Mouse (Mus musculus) lung, embryonic 16.5 days (tissue): ENCODE data around the gene Mob1b. TPM values are rescaled to one million over a fixed set of nuclear protein-coding genes. Genes with fewer than 3 reads are reported as not detected.
A peak's percentile ranks its signal among the peaks of the same experiment; 100 is the strongest.

ENCODE experiments used
- ATAC-seq: fragments of 200-750 bp; cut with Nextera tagmentation; 2 replicates; pipeline ENCODE4 v1.8.0; 2017; ENCODE audit warnings: low read depth, mild to moderate bottlenecking, moderate library complexity
- H3K27ac ChIP-seq: fragments of 300-500 bp; sonication (generic); 2 replicates; pipeline ENCODE4 v1.5.1; 2014; ENCODE audit warnings: mild to moderate bottlenecking, control low read depth, low read length
- H3K27me3 ChIP-seq: fragments of 300-500 bp; sonication (generic); 2 replicates; pipeline ENCODE4 v1.6.1; 2014; ENCODE audit warnings: low read depth, low read length, mixed read lengths; ENCODE audit not compliant: control insufficient read depth, insufficient read depth
- H3K36me3 ChIP-seq: fragments of 300-500 bp; sonication (generic); 2 replicates; pipeline ENCODE4 v1.6.1; 2014; ENCODE audit warnings: low read length; ENCODE audit not compliant: control insufficient read depth, insufficient read depth
- H3K4me1 ChIP-seq: fragments of 300-500 bp; sonication (generic); replicated peaks from 2 replicates; pipeline ENCODE4 v1.6.1; 2014; ENCODE audit warnings: low read length, mixed read lengths; ENCODE audit not compliant: control insufficient read depth, insufficient read depth
- H3K4me2 ChIP-seq: fragments of 300-500 bp; sonication (generic); 2 replicates; pipeline ENCODE4 v1.6.1; 2014; ENCODE audit warnings: low read depth, low read length, control low read depth
- H3K4me3 ChIP-seq: fragments of 300-500 bp; sonication (generic); 2 replicates; pipeline ENCODE4 v1.5.1; 2014; ENCODE audit warnings: mild to moderate bottlenecking, low read length, control low read depth
- H3K9ac ChIP-seq: fragments of 300-500 bp; sonication (generic); 2 replicates; pipeline ENCODE4 v1.6.1; 2014; ENCODE audit warnings: low read length, control low read depth
- H3K9me3 ChIP-seq: fragments of 300-500 bp; sonication (generic); 2 replicates; pipeline ENCODE4 v1.6.1; 2016; ENCODE audit warnings: low read length; ENCODE audit not compliant: control insufficient read depth
- WGBS: fragments of 180-500 bp; shearing (Covaris S2); extraction: QIAGEN DNeasy Blood & Tissue Kit; methylation state at CpG from one replicate; pipeline ENCODE4 v1.1.7; 2014; 5-methylcytosine and 5-hydroxymethylcytosine counted together
- polyA plus RNA-seq: library from polyadenylated mRNA; unstranded; fragments of >200 nt; fragmentation: Nextera tagmentation; extraction: Ambion mirVana; gene quantifications from 2 replicates; pipeline ENCODE4 v1.2.1, GENCODE M21; 2015

Gene Mob1b
- polyA plus RNA-seq, 1 experiment from 2014 or later, result 13.4 TPM

DNA sequence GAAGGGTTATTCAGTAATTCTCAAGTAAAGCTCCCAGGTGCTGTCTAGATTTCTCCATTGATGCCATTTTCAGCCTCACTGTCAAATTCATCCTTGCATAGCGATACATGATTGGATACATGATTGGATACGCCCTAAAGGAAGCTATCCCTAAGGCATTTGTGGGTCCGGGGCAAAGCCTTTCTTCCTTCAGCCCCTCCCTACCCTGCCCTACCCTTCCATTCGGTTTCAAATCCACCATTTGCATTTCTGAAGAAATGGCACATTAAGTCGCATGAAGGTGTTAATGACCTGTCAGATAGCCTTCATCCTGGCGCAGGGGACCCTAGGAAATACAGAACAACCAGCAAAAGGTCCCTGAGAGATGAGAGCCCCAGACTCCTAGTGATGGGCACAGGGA is 35.3 kb upstream of the Mob1b start:
- H3K27ac ChIP-seq, result no peak overlapping the region
- H3K9ac ChIP-seq, result no peak overlapping the region
- 17% methylated on average over 6 of the region's 6 CpGs for WGBS
- no peaks in the 10 kb centered on the region for H3K4me1 ChIP-seq
- peaks cover 5% of the 10 kb centered on the region for H3K27me3 ChIP-seq
- H3K4me2 ChIP-seq, result no peak overlapping the region
- H3K36me3 ChIP-seq, result no peaks in the 10 kb centered on the region
- no peak overlapping the region for H3K4me3 ChIP-seq
- ATAC-seq, result no peak
- no peaks in the 10 kb centered on the region for H3K9me3 ChIP-seq

DNA sequence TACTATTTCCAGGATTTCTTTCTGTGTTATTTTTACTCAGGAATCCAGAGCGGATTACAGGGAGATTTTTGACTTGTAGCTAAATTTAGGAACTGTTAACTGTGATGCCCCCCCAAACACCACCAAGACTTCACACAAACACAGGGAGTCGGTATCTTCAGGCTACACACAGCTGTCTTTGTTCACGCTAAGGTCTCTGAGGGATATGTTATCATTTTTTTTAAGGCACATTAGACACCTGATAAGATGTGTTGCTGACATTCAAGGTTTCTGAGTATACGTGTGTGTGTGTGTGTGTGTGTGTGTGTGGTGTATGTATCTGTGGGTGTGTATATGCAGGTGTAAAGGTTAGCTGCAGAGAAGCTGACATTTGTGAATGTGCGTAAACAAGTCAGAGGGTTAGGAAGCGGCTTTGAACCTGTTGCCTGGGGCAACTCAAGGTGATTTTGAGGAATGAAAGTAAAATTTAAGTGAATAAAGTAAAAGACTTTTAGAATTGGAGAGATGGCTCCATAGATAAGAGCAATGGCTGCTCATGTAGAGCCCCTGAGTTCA is 34.8 kb upstream of the Mob1b start:
- ATAC-seq, result no peak
- 42% methylated on average over 6 of the region's 6 CpGs for WGBS
- H3K36me3 ChIP-seq, result no peaks in the 10 kb centered on the region
- H3K9ac ChIP-seq, result no peak overlapping the region
- no peaks in the 10 kb centered on the region for H3K4me1 ChIP-seq
- no peak overlapping the region for H3K27ac ChIP-seq
- no peaks in the 10 kb centered on the region for H3K9me3 ChIP-seq
- no peak overlapping the region for H3K4me3 ChIP-seq
- H3K27me3 ChIP-seq, result peaks cover 5% of the 10 kb centered on the region
- no peak overlapping the region for H3K4me2 ChIP-seq

GRCm38 (mm10) chr5:88687996-88688406 is 32.7 kb upstream of the Mob1b start:
- H3K9ac ChIP-seq, result no peak overlapping the region
- ATAC-seq, result no peak
- no peak overlapping the region for H3K4me2 ChIP-seq
- WGBS, result 71% methylated on average over 8 of the region's 8 CpGs
- peaks cover 5% of the 10 kb centered on the region for H3K27me3 ChIP-seq
- no peaks in the 10 kb centered on the region for H3K36me3 ChIP-seq
- no peak overlapping the region for H3K27ac ChIP-seq
- H3K9me3 ChIP-seq, result no peaks in the 10 kb centered on the region
- H3K4me1 ChIP-seq, result no peaks in the 10 kb centered on the region
- H3K4me3 ChIP-seq, result no peak overlapping the region

DNA sequence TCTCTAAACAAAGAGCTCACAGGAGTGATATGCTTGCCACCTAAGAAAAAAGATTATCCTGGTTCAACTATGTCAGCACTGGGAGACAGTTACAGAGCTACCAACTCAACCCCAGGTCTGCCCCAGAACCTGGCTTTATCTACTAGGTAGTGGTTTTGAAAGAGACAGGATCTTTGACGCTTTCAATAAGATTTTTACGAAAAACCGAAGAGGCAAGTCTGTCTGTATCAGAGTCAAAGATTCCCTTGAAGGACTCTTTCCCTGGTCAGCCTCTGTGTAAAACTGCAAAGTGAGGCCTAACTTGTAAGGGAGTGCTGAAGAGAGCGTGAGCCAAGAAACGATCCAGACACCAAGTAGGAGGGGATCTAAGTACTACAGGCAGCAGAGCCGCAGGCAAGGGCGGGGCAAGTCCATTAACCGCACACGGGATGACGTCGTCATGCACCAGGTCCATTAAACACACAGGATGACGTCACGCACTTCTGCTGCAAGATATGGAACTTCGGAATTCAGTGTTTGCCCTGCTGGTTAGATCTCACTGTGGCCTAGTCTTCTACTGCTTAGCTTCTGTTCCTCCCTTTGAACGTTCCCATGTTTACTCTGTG is 32.0 kb upstream of the Mob1b start:
- Histone ChIP-seq H3K27ac (no peak overlapping the region), H3K27me3 (peaks cover 5% of the 10 kb centered on the region), H3K4me3 (no peak overlapping the region), H3K9ac (no peak overlapping the region), H3K4me2 (no peak overlapping the region), H3K9me3 (no peaks in the 10 kb centered on the region), H3K36me3 (no peaks in the 10 kb centered on the region), H3K4me1 (no peaks in the 10 kb centered on the region)
- ATAC-seq, result peak; percentile 67
- 56% methylated on average over 15 of the region's 15 CpGs for WGBS

- Histone ChIP-seq H3K4me3 (no peak overlapping the region), H3K27ac (no peak overlapping the region), H3K27me3 (peaks cover 5% of the 10 kb centered on the region), H3K4me2 (no peak overlapping the region), H3K9me3 (no peaks in the 10 kb centered on the region), H3K4me1 (no peaks in the 10 kb centered on the region), H3K36me3 (no peaks in the 10 kb centered on the region), H3K9ac (no peak overlapping the region)
- no peak for ATAC-seq
- WGBS, result 73% methylated on average over 3 of the region's 3 CpGs
Observed at GRCm38 (mm10) chr5:88689279-88689938, 31.2 kb upstream of the Mob1b start.

GRCm38 (mm10) chr5:88690681-88691505 is 29.8 kb upstream of the Mob1b start:
- ATAC-seq, result no peak
- no peak overlapping the region for H3K27ac ChIP-seq
- H3K4me1 ChIP-seq, result no peaks in the 10 kb centered on the region
- 28% methylated on average over 10 of the region's 10 CpGs for WGBS
- H3K36me3 ChIP-seq, result no peaks in the 10 kb centered on the region
- no peak overlapping the region for H3K4me3 ChIP-seq
- no peaks in the 10 kb centered on the region for H3K27me3 ChIP-seq
- H3K4me2 ChIP-seq, result no peak overlapping the region
- H3K9me3 ChIP-seq, result no peaks in the 10 kb centered on the region
- H3K9ac ChIP-seq, result no peak overlapping the region

DNA sequence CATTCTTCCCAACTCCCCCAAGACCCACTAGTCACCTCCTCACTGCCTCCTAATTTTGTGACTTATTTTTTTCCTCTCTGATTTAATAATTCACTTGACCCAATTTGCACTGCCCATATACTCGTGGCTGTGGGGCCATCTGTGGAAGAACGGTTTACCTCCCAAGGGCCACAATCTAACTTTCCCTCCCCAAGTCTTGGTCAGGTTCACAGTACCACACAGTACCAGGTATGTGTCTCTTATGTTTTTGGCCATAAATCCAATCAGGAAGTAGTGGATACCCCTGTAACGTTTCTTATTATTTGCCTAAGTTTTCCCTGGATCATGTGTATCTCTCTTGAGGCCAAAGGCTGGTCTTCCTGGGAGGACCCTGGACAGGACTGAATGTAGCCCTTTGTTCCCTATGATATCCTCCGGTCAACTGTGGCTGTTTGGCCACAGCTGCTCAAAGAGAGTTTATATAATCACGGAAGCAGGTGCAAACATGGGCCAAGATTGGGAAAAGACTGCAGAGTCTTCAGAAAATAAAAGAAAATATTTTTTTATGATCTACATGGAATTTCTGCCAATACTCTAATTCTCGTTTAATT is 29.1 kb upstream of the Mob1b start:
- Histone ChIP-seq H3K4me2 (no peak overlapping the region), H3K9me3 (no peaks in the 10 kb centered on the region), H3K36me3 (no peaks in the 10 kb centered on the region), H3K4me1 (no peaks in the 10 kb centered on the region), H3K9ac (no peak overlapping the region), H3K27me3 (no peaks in the 10 kb centered on the region), H3K27ac (no peak overlapping the region), H3K4me3 (no peak overlapping the region)
- ATAC-seq, result no peak
- WGBS, result 53% methylated on average over 6 of the region's 6 CpGs

DNA sequence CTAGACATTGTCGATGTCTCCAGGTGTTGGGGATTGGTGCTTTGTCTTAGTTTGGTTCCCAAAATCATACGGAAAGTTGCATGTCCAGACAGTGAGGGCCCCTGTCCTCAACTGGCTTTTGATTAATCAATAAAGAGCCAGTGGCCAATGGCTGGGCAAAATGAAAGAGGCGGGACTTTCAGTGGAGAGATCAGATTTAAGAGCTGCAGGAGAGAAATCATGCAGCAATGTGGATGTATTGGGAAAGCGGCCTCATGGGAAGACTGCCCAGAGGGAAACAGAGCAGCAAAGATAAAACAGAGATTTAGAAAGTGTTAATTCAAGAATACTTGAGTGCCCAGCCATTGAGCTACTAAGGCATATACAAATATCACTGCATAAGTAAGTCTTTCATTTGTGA is 28.1 kb upstream of the Mob1b start:
- WGBS, result 80% methylated on average over 4 of the region's 4 CpGs
- no peak overlapping the region for H3K9ac ChIP-seq
- no peaks in the 10 kb centered on the region for H3K27me3 ChIP-seq
- no peak overlapping the region for H3K4me2 ChIP-seq
- no peaks in the 10 kb centered on the region for H3K36me3 ChIP-seq
- no peak overlapping the region for H3K4me3 ChIP-seq
- no peak for ATAC-seq
- H3K4me1 ChIP-seq, result no peaks in the 10 kb centered on the region
- no peaks in the 10 kb centered on the region for H3K9me3 ChIP-seq
- H3K27ac ChIP-seq, result no peak overlapping the region

GRCm38 (mm10) chr5:88693057-88693456 is 27.6 kb upstream of the Mob1b start:
- Histone ChIP-seq H3K36me3 (no peaks in the 10 kb centered on the region), H3K4me2 (no peak overlapping the region), H3K27ac (no peak overlapping the region), H3K9ac (no peak overlapping the region), H3K27me3 (no peaks in the 10 kb centered on the region), H3K4me1 (no peaks in the 10 kb centered on the region), H3K4me3 (no peak overlapping the region), H3K9me3 (no peaks in the 10 kb centered on the region)
- ATAC-seq, result no peak
